Mouse (Mus musculus): ENCODE measurements around the gene Hist1h3e.
"Not testable (repeated sequence)": the region's sequence is repeated elsewhere in the genome, so short reads cannot be mapped to it uniquely, and the experiment has no call there.

The Hist1h3e gene

DNA sequence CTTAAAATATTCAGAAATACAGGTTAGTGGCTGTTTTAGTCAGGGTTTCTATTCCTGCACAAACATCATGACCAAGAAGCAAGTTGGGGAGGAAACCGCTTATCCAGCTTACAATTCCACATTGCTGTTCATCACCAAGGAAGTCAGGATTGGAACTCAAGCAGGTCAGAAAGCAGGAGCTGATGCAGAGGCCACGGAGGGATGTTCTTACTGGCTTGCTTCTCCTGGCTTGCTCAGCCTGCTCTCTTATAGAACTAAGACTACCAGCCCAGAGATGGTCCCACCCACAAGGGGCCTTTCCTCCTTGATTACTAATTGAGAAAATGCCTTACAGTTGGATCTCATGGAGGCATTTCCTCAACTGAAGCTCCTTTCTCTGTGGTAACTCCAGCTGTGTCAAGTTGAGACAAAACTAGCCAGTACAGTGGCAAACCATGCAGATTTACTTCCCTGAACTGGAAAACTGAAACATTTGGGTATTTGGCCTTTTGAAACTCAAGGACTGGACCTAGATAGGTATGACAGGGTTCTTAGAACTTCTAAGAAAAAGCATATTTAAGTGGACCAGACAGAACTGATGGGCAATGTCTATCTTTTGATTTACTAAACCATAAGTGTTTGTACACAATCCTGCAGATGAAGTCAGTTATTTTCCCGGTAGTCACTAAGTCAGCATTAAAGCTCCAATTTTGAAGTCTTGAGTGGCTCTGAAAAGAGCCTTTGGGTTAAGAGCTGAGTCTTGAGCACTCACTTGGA is 19.8 kb downstream of the Hist1h3e start:
- in situ Hi-C loops (cut with MboI), result not testable (repeated sequence)

DNA sequence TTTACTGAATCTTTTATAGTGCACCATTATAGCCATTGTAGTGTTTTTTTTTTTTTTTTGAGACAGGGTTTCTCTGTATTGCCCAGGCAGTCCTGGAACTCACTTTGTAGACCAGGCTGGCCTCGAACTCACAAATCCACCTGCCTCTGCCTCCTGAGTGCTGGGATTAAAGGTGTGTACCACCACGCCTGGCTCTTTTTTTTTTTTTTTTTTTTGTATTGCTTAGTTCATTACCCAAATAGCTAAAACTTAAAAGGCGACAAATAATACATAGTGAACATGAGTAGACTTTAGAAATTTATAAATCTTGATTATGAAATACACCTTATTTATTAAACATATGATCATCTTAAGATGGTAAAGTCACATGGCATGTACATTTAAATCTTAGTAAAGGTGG is 20.7 kb downstream of the Hist1h3e start:
- in situ Hi-C loops (cut with MboI), result no loop called here

DNA sequence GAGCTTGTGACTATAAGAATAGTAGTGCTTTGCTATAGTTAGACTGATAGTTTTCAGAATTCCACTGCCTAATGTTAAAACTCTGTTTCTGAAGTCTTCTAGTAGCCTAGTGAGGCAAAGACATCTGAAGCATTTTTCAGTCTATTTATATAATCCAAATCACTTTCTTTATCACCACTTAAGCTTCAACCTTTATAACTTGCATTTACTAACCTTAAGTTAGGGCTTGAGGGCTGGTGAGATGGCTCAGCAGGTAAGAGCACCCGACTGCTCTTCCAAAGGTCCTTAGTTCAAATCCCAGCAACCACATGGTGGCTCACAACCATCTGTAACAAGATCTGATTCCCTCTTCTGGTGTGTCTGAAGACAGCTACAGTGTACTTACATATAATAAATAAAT is 22.3 kb downstream of the Hist1h3e start:
- in situ Hi-C loops (cut with MboI), result not testable (repeated sequence)

DNA sequence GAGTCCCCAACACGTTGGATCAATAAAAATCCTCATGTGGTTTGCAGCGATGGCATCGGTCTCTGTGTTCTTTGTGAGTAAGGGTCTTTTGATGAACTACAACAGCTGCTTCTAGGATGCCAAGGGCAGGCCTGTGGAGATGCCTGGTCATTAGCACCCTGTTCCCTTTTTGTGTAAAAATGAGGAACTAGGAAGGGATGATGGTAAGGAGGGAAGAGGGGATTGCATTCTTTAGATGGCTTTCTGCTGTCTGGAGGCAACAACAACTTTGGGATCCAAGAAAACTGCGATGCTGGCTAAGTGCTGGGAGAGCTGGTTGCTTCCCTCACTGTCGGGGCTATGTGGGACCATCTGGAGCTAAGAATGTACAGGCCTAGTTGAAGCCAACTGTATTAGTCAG is 23.9 kb downstream of the Hist1h3e start:
- in situ Hi-C loops (cut with MboI), result no loop called here

DNA sequence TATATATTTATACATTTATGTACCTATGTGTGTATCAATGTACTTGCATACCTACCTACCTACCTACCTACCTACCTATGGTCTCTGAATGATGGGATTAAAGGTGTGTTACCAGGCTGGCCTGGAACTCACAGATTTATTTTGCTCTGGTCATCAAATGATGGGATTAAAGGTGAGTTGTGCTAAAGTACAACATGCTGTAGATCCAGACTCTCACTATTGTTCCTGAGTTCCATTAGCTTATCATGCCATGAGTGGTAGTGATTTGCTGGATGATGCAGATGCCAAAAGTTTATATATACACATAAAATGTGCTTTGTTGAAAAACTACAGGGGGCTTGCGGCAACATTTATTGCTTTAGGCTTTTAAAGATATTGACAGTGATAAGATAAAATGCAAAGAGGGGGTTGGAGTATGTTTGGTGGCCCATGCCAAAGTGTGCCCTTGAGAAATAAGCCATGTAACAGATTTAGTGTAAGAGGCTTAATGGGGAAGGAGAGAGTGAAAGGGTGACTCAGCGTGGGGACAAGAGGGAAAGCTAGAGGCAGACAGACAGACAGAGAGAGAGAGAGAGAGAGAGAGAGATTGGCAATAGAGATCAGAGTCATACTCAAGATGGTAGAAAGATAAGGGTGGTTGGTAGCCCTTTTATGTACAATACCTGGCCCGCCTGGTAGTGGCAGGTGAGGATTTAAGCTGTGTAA is 25.0 kb downstream of the Hist1h3e start:
- in situ Hi-C loops (cut with MboI), result no loop called here

DNA sequence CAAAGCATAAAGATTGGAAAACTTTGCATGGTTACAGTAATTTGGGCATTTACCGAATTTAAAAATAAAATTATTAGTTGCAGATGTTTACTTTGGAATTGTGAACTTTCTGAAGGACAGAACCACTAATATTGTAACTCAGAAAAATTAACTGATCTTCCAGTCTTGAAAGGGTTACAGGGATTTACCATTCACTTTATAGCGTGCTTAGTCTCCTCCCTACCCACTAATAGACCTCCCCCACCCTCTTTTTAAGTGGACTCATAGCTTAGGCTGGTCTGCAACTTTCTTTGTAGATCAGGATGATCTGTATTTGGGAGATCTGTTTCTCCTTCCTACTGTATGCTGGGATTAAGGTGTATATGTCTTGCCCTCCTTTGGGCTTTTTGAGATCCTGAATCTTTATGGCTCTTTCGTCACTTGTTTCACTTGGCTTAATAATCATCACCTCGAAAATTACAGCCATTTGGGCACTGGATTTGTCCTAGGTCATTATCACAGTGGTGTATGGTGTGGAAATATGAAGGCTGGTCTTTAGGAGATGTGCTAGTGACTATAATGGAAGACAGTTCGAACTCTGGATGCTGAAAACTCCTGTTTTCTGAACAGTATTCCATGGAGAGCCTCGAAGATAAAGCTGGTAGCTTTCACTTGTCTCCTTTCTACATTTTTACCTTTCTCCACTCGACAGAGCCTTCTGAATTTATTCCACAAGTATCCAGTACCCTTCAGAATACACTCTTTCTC is 25.9 kb downstream of the Hist1h3e start:
- in situ Hi-C loops (cut with MboI), result no loop called here

DNA sequence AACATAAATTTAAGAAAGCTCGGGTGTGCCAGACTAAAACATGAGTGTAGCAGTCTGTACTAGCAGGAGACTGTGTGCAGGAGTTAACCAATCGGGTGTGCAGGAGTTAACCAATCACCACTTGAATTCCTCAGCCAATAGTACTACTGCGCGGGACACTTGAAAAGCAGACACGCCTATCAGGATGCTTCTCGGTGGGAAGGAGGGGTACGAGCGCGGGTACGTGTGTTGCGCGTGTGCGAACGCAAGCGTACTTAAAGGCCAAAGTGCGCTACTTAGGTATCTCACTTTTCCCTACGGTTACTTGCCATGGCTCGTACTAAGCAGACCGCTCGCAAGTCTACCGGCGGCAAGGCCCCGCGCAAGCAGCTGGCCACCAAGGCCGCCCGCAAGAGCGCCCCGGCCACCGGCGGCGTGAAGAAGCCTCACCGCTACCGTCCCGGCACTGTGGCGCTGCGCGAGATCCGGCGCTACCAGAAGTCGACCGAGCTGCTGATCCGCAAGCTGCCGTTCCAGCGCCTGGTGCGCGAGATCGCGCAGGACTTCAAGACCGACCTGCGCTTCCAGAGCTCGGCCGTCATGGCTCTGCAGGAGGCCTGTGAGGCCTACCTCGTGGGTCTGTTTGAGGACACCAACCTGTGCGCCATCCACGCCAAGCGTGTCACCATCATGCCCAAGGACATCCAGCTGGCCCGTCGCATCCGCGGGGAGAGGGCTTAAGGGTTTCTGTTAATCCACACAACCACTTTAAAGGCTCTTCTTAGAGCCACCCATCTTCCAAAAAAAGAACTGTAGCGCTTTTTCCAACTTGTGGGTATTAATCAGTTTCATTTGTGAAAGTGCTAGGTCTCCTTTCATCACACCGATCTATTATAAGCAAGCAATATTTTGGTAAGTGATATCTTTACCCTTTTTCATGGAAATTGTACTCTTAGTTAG is 26.8 kb downstream of the Hist1h3e start, which contains the start of gene Hist1h3g:
Gene Hist1h3g (plus strand): TSS at position 286 of the 939 bp plus-strand sequence.
- in situ Hi-C loops (cut with MboI), result not testable (repeated sequence)

DNA sequence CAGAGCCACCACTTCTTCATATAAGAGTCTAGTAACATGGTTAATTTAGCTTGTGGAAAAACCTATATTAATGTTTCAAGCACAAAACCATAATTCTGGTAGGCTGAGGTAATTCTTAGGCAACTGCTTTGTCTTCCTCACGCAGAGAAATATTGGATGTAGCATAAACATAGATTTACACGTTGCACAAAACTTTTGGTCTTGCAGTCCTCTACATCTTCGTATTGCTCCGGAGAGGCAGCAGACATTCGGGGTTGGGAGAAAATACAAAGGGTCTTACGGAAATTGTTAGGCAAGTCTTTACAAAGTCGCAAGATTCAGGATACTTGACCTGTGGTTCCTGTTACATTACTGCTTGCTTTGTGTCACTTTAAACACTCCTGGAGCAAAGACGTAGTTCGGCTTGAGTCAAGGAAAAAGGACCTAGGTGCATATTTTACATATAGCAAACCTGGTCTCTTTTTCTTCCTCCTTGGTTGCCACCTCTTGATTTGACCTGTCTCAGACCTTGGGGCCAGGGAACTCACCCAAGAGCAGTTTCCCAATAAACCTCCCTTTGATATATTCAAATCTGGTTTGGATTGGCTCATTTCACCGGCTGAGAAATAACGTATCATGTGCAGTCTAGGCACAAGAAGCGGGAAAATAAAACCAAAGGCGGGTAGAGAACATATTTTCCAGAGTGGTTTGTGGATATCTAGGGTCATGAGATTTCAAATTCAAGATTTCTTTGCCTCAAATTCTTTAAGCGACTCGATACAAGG is 27.6 kb downstream of the Hist1h3e start:
- in situ Hi-C loops (cut with MboI), result loop anchor here (5.0 kb wide), 1 partner anchor 33 kb away; no protein-coding TSS in a partner anchor

DNA sequence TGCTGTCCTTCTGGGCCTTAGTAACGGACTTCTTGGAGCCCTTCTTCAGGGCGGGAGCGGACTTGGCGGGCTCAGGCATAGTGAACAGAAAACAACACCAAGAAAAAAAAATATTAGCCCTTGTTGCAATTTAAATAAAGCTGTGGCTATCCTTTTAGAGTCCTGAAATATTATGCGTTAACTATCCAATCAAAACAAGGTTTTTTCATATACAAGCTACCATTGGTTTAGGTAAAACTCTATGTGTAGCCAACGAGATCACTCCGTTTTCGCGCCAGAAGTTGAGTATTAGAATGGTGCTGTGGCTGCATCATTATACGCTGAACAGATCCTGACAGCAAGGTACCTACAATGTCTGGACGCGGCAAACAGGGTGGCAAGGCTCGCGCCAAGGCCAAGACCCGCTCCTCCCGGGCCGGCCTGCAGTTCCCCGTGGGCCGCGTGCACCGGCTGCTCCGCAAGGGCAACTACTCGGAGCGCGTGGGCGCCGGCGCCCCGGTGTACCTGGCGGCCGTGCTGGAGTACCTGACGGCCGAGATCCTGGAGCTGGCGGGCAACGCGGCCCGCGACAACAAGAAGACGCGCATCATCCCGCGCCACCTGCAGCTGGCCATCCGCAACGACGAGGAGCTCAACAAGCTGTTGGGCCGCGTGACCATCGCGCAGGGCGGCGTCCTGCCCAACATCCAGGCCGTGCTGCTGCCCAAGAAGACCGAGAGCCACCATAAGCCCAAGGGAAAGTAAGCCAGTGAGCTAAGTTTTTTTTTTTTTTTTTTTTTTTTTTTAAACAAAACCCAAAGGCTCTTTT is 28.4 kb downstream of the Hist1h3e start, which contains the start of gene Hist1h2af:
Gene Hist1h2af (plus strand): TSS at position 347 of the 808 bp plus-strand sequence.
- in situ Hi-C loops (cut with MboI), result loop anchor here (5.0 kb wide), 1 partner anchor 34 kb away; no protein-coding TSS in a partner anchor

DNA sequence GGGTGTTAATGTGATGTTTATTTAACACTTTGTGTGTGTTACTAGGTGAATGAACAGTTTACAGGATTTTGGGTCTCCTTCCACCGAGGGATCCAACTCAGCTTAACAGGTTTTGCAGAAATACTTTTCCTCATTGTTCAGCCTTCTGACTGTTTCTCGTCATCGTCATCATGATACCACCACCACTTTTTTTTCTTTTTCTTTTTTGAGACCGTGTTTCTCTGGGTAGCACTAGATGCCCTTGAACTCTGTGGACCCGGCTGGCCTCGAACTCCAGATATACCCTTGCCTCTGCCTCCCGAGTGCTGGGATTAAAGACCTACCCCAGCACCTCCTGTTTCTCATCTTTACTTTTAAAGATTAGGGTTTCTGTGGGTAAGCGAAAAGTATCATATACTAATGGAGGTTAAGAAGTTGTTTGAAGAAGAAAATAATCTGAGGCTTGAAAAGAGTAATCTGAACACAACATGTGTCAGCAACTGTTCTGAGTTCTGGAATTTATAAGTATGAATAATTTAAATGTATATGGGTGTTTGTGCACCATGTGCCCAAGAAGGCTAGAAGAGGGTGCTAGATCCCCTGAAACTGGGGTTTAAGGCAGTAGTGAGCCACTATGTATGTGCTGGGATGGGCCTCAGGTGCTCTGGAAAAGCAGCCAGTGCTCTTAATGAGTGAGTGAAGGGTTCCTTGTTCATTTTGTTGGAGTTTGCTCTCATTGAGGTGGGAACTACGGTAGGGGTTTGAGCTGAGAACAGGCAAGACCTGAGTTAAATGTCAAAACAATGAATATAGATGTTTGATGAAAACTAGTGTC is 29.7 kb downstream of the Hist1h3e start:
- in situ Hi-C loops (cut with MboI), result loop anchor here (5.0 kb wide), 1 partner anchor 35 kb away; no protein-coding TSS in a partner anchor

DNA sequence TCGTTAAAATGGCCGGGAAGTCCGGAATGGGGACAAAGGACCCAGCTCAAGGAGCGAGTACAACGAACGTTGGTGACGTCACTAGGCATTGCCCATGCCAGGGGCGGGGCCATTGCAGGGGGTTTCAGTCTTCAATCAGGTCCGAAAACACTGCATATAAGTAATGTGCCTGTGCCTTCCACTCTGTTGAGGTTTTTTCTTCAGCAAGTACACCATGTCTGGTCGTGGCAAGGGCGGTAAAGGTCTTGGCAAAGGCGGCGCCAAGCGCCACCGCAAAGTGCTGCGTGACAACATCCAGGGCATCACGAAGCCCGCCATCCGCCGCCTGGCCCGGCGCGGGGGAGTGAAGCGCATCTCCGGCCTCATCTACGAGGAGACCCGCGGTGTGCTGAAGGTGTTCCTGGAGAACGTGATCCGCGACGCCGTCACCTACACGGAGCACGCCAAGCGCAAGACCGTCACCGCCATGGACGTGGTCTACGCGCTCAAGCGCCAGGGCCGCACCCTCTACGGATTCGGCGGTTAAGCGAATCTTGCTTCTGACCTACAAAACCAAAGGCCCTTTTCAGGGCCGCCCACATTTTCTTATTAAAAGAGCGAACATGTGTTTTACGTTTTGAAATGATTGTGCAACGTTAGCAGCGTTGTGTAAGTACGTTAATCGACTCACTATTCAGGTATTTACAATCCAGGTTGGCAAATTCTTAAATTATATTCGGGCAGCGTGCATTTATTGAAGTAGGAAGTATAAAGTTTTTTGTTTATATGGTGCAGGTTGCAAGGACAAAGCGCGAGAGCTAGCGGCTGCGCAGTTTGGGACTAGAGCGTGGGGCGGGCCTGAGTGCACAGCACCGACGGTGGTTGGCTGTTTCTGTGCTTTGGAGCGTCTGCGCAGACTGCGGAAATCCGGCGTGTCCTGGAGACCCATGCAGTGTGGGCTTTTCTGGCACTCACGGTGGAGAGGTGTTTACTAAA is 31.0 kb downstream of the Hist1h3e start, which contains the start of gene Hist1h4h:
Gene Hist1h4h (plus strand): TSS at position 150 of the 975 bp plus-strand sequence.
- in situ Hi-C loops (cut with MboI), result loop anchor here (5.0 kb wide), 1 partner anchor 36 kb away; no protein-coding TSS in a partner anchor

DNA sequence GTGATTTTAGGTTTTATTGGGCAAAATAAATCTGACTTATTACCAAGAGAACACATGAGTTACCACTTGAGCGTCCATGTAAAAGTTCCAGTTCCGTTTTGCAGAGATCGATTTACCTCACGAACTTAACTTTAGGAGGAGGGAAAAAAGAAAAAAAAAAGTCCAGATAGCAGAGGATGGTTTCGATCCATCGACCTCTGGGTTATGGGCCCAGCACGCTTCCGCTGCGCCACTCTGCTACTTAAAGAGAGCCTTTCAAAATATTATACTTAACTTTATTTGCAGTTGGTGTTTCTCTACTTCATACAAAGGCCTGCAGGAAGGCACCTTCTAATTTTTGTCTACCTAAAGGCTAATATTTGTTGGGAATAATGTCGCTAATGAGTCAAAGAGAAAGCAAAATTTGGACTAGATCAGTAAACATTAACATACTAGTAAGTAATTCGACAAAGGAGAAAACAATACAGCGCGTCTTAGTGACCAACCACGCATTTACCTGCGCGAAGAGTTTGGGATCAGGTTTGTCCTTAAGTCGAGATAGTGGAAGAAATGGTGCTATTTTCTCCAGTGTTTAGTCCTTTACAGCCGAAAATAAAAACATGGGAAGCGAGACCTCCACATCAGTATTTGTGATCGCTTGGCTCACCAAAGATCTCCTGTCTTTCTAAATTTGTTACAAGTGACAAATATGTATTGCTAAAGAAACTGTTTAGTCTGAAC is 31.8 kb downstream of the Hist1h3e start:
- in situ Hi-C loops (cut with MboI), result loop anchor here (5.0 kb wide), 1 partner anchor 37 kb away; no protein-coding TSS in a partner anchor

DNA sequence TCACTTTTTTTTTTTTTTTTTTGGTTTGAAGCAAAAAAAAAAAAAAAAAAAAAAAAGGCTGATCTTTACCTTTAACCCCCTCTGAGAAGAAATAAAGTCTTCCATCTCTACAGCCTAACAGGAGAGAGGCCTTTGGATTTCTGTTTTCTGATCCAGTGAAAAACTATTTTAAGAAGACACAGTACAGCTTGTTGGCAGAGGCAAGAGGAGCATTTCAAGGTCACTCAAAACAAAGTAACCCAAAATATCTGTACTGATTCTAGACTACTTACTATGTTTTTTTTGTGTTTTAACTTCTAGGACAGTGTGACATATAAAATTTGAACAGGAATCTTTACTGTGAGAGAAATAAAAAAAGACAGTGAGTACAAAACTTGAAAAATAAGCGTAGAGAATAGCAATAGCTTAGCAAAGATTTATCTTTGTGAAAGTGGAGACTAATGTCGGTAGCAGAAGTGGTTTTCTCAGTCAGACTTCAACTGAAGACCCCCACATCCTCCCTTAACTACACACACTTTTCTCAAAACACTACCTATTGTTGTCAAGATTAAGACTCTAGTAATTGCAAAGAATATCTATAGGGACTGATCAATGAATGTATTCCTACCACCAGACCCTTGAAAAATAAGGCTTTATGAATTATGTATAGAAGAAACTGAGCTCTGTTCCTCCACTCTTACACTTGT is 32.5 kb downstream of the Hist1h3e start:
- in situ Hi-C loops (cut with MboI), result loop anchor here (5.0 kb wide), 1 partner anchor 38 kb away; no protein-coding TSS in a partner anchor

DNA sequence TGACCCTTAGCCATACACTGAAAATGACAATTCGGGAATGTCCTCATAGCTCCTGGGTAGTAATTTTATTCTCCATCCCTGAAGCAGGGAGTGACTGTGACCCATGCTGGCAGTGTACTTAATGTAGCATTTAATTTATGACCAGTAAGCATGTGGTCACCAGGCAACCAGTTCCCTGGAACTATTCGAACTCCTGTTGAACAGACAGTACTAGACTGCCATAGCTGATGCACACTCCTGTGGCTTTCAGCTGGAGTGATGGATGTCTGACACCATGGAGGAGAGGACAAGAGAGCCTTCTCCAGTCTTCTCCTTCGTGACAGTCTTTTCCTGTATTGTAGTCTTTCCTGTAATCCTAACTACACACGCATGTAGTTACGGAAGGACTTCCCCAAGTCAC is 33.2 kb downstream of the Hist1h3e start:
- in situ Hi-C loops (cut with MboI), result no loop called here

DNA sequence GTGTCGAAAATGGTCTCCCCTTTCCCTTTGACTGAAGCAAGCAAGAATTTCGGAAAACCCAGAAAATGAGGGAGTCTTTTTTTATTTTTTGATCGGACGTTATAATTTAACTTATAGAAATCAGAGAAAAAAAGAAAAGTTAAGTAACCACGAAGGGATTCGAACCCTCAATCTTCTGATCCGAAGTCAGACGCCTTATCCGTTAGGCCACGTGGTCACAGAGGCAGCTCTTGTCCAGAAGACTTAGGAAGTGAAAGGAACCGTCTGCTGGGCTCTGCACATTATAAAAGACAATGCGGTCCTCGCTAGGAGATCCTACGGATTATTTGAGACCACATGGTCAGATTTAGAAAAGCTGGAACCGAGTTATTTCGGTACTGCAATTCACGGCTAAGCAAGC is 35.9 kb downstream of the Hist1h3e start:
- in situ Hi-C loops (cut with MboI), result no loop called here

DNA sequence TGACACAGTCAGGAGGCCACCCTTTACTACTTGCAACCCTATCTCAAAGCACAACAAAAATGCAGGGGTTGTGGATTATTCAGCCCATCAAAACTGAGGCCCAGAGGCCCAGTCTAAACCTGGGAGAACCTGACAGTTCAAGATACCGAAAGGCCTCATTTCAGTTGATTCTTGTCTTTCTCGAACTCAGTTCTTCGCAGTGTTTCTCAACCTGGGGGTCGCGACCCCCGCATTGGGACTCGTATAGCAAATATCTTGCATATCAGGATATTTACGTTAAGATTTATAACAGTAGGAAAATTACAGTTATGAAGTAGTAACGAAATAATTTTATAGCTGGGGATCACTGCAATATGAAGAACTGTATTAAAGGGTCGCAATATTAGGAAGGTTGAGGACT is 36.3 kb downstream of the Hist1h3e start:
- in situ Hi-C loops (cut with MboI), result no loop called here
